Mouse (Mus musculus) frontal cortex, postnatal 25 days (tissue): ENCODE results near the gene Ndufa6.
"Not testable (repeated sequence)": the region's sequence is repeated elsewhere in the genome, so short reads cannot be mapped to it uniquely, and the experiment has no call there.

Experiments used
- DNase-seq, 2 experiments: peaks; one replicate each; pipeline ENCODE4 v3.0.0; 2022; ENCODE audit warnings: low spot score in 2 of 2

Gene Ndufa6

GRCm38 (mm10) chr15:82368146-82368545 lies 14.0 kb upstream of the Ndufa6 start:
- no peak for DNase-seq

- not testable (repeated sequence) for DNase-seq
Observed at GRCm38 (mm10) chr15:82364561-82364960, 10.4 kb upstream of the Ndufa6 start.

DNA sequence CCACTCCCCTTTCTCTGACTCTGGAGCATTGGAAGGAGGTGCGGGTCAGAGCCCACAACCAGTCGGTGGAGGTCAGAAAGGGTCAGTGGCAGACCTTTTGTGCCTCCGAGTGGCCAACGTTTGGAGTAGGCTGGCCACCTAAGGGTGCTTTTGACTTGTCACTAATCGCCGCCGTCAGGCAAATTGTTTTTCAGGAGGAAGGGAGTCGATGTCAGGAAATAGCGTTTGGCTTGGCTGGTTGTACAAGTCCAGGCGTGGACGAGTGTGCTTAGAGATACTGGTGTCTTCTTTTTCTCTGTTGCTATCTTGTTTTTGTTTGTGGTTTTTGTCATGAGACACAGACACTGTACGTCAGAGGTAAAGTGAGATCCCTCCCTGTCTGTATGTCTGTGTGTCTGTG lies 9.7 kb upstream of the Ndufa6 start:
- DNase-seq: not testable (repeated sequence)

DNA sequence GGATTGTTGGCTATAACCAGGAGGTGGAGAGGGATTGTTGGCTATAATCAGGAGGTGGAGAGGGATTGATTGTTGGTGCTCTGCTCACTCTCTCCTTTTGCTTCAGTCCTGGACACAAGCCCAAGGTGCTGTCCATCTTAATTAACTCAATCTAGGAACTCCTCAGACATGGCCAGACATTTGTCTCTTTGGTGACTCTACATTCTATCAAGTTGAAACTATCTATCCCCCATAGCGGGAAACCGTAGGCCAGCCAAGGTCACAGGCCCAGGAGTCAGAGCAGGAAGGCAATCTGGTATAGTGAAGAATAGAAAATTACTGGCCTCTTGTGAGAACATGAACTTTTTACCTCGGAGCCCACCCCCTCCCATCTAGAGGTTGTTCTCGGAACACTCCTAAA lies 8.1 kb upstream of the Ndufa6 start:
- DNase-seq: peak in 1 of 2 experiments; percentile 0

- DNase-seq: peak; percentile 1 to 3
Observed at GRCm38 (mm10) chr15:82361459-82362018, 7.4 kb upstream of the Ndufa6 start.

- DNase-seq: no peak
Observed at GRCm38 (mm10) chr15:82358431-82359260, 4.5 kb upstream of the Ndufa6 start.

- DNase-seq: no peak
Observed at GRCm38 (mm10) chr15:82353745-82354113, 393 bp downstream of the Ndufa6 start.

- DNase-seq: no peak
Observed at GRCm38 (mm10) chr15:82353078-82353744, 911 bp downstream of the Ndufa6 start.

DNA sequence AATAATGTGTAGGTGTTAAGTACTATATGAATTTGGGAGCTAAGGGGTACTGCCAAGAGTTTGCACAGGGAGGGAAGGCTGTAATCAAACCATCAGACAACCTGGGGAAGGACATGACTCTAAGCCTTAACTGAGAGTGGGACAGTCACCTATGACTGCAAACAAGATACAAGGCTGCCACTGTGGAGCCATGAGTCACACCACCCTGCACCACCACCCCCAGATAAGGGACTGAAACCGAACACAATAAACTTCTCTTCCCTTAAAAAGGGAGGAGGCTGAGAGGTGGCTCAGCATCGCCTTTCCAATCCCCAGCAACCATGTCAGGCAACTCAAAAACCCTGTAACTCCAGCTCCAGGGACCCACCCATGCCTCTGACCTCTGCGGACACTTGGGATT lies 2.6 kb downstream of the Ndufa6 start:
- DNase-seq: no peak

GRCm38 (mm10) chr15:82350349-82350748 lies 3.8 kb downstream of the Ndufa6 start:
- DNase-seq: no peak

DNA sequence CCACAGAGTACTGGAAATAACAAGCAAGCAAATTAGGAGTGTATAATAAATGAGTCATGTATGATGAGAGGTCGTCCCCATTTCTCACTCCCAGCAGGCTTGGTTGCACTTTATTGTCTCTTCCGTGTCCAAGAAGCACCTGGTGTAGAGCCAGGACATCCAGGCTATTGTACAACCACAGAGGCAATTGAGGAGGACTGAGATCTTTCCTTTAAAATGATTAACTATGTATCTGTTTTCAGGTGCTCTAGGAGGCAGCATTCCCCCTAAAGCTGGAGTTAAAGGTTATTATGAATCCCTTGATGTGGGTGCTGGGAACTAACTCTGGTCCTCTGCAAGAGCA lies 5.2 kb downstream of the Ndufa6 start:
- no peak for DNase-seq

GRCm38 (mm10) chr15:82348258-82348998 lies 5.7 kb downstream of the Ndufa6 start:
- no peak for DNase-seq

GRCm38 (mm10) chr15:82347852-82348251 lies 6.3 kb downstream of the Ndufa6 start:
- DNase-seq: no peak

DNA sequence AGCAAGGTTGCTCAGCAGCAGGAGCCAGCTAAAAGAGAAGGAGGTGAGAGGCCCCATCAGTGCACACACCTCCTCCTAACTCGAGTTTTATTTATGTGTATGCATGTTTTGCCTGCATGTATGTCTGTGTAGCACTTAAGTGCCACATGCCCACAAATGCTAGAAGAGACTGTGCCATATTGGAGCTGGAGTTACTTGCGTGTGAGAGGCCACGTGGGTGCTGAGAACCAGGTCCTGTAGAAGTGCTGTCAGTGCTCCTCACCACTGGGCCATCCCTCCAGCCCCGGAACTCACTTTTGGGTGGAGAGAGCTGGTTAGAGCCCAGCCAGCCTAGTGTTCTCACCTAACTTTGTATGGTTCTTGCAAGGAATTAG lies 6.8 kb downstream of the Ndufa6 start:
- DNase-seq: no peak

DNA sequence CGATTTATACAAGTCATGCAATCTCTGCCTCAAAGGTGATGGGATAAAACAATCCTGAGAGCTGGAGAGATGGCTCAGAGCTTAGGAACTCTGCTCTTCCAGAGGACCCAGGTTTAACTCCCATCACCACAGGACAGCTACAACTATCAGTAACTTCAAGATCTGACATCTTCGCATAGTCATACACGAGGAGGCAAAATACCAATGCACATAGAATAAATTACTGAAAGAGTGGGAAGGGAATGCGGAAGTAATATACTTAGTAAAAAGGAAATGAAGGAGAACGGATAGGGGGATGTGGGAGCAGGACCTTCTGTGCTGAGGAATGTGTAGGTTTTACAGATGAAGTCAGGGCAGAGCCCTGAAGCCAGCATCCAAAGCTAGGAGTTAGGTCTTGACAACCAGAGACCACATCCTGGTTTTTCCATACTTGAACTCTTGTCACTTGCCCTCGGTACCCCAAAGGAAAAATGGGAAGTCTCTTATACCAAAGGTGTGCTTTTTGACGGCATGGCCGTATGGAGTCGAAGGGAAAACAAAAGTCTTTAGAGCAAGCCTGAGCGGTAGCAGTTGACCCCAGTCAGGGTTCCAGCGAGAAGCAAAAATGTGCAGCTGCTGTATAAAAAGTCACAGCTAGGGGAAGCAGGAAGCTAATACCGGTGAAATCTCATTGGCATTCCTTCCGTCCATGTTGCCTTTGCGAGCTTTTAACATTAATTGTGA lies 7.4 kb downstream of the Ndufa6 start:
- no peak for DNase-seq

DNA sequence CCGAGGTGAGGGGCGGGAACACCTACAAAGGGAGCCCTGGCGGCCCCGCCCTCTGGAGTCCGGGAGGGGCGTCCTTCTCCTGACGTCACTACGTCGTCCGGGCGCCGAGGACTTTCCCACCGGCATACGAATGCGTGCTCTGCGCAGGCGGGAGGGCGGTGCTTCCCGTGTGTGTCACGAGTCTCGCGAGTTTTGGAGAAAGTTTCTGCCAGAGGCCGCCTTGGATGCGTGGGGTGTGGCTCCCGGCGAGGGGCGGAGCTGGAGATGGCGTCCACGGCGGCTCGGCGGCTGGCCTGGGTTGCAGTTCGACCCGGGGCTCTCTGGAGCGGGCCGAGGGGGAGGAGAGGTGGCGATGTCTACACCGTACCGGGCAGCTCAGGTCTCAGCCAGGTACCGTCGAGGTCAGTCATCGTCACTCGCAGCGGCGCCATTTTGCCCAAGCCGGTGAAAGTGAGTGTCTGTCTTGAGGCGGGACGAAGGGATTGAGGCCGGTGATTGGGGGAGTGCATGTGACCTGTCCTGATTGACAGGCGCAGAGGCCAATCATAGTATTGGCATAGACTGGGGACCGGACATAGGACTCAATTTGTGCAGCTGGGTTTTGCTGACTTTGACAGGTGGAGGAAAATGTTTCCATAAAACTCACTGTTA lies 8.2 kb downstream of the Ndufa6 start:
- peak; percentile 94 to 97 for DNase-seq

GRCm38 (mm10) chr15:82344971-82345370 lies 9.2 kb downstream of the Ndufa6 start:
- DNase-seq: no peak

DNA sequence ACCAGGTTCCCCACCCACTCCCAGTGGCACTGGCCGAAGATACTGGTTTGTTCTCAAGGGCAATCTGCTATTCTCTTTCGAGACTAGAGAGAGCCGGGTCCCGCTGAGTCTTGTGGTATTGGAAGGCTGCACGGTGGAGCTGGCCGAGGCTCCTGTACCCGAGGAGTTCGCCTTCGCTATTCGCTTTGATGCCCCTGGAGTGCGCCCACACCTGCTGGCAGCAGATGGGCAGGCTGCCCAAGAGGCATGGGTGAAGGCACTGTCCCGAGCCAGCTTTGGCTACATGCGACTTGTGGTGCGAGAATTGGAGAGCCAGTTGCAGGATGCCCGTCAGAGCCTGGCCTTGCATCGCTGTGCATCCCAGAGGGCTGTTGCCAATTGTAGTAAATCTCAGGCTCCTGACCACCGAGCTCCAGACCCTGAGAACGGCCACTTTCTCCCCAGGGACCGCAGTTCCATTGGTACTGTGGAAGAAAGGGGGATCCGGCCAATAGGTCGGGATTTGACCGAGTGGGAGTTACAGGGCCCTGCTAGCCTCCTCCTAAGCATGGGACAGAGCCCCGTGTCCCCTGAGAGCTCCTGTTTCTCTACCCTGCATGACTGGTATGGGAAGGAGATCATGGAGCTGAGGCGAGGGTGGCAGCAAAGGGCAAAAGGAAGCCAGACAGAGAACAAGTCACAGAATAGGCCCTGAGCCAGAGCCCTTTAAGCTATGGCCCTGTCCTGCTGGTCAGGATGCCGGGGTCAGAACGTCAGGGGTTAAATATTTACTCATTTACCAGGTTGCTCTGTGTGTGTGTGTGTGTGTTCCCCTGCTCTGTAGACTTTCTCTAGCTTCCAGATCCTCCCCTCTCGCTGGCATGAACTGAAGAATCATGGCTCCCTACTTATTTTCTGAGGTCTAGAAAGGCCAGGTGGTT lies 10.5 kb downstream of the Ndufa6 start:
- DNase-seq: no peak

DNA sequence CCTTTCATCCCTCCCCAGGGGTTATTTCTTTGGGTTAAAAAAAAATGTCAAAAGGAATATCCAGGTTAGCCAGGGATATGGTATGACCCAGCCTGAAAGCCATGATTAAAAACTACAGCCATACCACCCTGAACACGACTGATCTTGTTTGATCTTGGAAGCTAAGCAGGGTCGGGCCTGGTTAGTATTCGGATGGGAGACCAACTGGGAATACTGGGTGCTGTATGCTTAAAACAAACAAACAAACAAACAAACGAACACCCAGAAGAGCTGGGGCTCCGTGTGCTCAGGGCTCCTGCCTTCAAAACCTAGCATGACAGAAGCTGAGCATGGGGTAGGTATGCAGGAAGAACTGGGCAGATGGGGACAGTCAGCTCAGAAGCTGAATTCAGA lies 11.6 kb downstream of the Ndufa6 start:
- DNase-seq: no peak
